Mouse (Mus musculus) embryonic fibroblast, embryonic 13.5 days (primary cell): Measurements from ENCODE around the gene Dab2ip.

ENCODE experiments used
- CTCF ChIP-seq: IDR thresholded peaks from 2 replicates; pipeline ENCODE4 v1.5.1; 2011; ENCODE audit warnings: mild to moderate bottlenecking, control low read depth, low read length, moderate library complexity, borderline replicate concordance; ENCODE audit not compliant: insufficient read depth
- POLR2A ChIP-seq: IDR thresholded peaks from 2 replicates; pipeline ENCODE4 v1.6.1; 2011; ENCODE audit warnings: low read depth, mild to moderate bottlenecking, control low read depth, low read length, moderate library complexity

- TF ChIP-seq CTCF = no peak
- no peak for TF ChIP-seq POLR2A
Observed at GRCm38 (mm10) chr2:35582341-35582941, 24.4 kb downstream of the Dab2ip start.
